Mouse (Mus musculus) right cerebral cortex, postnatal 14 days (tissue): ENCODE measurements around the gene 1110004F10Rik.

Experiments used
- DNase-seq: peaks from one replicate; pipeline ENCODE4 v3.0.0; 2022

1110004F10Rik gene

GRCm38 (mm10) chr7:116149568-116149967, 110.4 kb downstream of the 1110004F10Rik start:
- no peak for DNase-seq

- DNase-seq, result no peak
Measured at GRCm38 (mm10) chr7:116153781-116154368, 114.7 kb downstream of the 1110004F10Rik start.
